Mouse (Mus musculus) inflammation-experienced regulatory T-cells, adult 6 months (primary cell): ENCODE results near the gene Nr2c2. TPM values are rescaled to one million over a fixed set of nuclear protein-coding genes. Genes with fewer than 3 reads are reported as not detected.

Source experiments
- polyA plus RNA-seq, 3 experiments: library from polyadenylated mRNA; unstranded; fragments of 100-300 nt; shearing (Covaris generic); gene quantifications; one replicate each; pipeline ENCODE4 v1.2.1; 2017

Nr2c2 gene
- polyA plus RNA-seq, 3 experiments from 2014 or later: 56.7 to 125 (median 94.5) TPM

Other genes with a start within 250 kb of the Nr2c2 start
- gene Ccdc174, start 213.3 kb upstream of the Nr2c2 start, polyA plus RNA-seq: 10 to 100 TPM; 49.5 to 54.7 (median 50.6) TPM
- gene 4930590J08Rik, start 188.6 kb upstream of the Nr2c2 start, polyA plus RNA-seq: under 1 TPM; 0.40 to 0.59 (median 0.59) TPM
- gene Fgd5, start 112.5 kb upstream of the Nr2c2 start, polyA plus RNA-seq: not detected
- gene Mrps25, start 92.6 kb downstream of the Nr2c2 start, polyA plus RNA-seq: 10 to 100 TPM; 40.1 to 68.0 (median 49.6) TPM
- gene Rbsn, start 123.5 kb downstream of the Nr2c2 start, polyA plus RNA-seq: 10 to 100 TPM; 10.1 to 11.9 (median 11.5) TPM
- gene Trh, start 153.3 kb downstream of the Nr2c2 start, polyA plus RNA-seq: not detected